Mouse (Mus musculus): ENCODE measurements around the gene Rbbp4. TPM values are rescaled to one million over a fixed set of nuclear protein-coding genes. Genes with fewer than 3 reads are reported as not detected.

Gene Rbbp4
- total and polyA plus RNA-seq, 3 experiments: 50.9 to 127 TPM; not detected in 1

DNA sequence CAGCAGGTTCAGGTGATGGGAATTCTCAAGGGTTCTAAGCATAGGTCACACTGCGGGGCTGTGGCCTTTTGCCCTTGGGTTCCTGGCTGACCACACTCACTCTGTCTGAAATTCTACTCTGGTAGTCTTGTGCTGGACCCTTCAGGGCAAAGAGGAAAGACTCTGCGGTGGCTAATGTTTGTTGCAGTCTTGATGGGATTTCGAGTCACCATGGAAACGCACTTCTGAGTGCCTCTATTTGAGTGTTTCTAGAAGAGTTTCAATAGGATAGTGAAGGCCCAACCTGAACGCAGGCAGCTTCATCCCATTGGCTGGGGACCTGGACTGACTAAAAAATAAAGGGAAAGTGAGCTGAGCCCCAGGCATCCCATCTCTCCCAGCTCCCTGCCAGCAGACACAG lies 68.3 kb downstream of the Rbbp4 start:
- Histone ChIP-seq H3K79me2 (ENCODE audit: control insufficient read depth, insufficient read depth, low read length, poor library complexity) (no peaks in the 10 kb centered on the region), H3K27ac (ENCODE audit: control insufficient read depth, low read depth, low read length) (no peak overlapping the region), H3K9ac (ENCODE audit: control insufficient read depth, low read depth, low read length, poor library complexity, severe bottlenecking) (no peak overlapping the region), H3K4me1 (ENCODE audit: control insufficient read depth in 1 of 2, insufficient read depth in 2 of 2, low read length in 2 of 2) (peaks cover 5 to 20% of the 10 kb centered on the region in 2 experiments; a peak in 3 of 4 replicates), H3K36me3 (ENCODE audit: control insufficient read depth in 1 of 2, insufficient read depth in 2 of 2, low read length in 2 of 2) (peaks cover 0 to 5% of the 10 kb centered on the region in 2 experiments; a peak in 2 of 4 replicates), H3K27me3 (ENCODE audit: control insufficient read depth in 1 of 2, insufficient read depth in 2 of 2, low read length in 2 of 2) (no peaks in the 10 kb centered on the region), H3K9me3 (replicated peaks; ENCODE audit: insufficient read depth, low read length) (no peaks in the 10 kb centered on the region), H3K4me3 (ENCODE audit: control insufficient read depth in 1 of 2, insufficient read depth in 1 of 2, low read depth in 2 of 2, low read length in 2 of 2) (no peak overlapping the region)
- TF ChIP-seq USF2 (IDR thresholded peaks at IDR 0.05; ENCODE audit: borderline replicate concordance in 1 of 2, insufficient read depth in 1 of 2, low read depth in 1 of 2, low read length in 2 of 2) (no peak), JUND (IDR thresholded peaks at IDR 0.05; ENCODE audit: low read depth, low read length) (no peak), KAT2A (conservative IDR thresholded peaks at IDR 0.05; ENCODE audit: low read depth, low read length) (no peak), MYB (IDR thresholded peaks at IDR 0.05; ENCODE audit: low read depth, low read length) (no peak), ZC3H11A (IDR thresholded peaks at IDR 0.05; ENCODE audit: low read depth, low read length) (no peak), SMC3 (IDR thresholded peaks at IDR 0.05; ENCODE audit: low read depth, low read length) (no peak), HCFC1 (IDR thresholded peaks at IDR 0.05; ENCODE audit: low read depth, low read length) (no peak), MAFK (IDR thresholded peaks at IDR 0.05; ENCODE audit: borderline replicate concordance, low read depth, low read length) (no peak), RCOR1 (IDR thresholded peaks at IDR 0.05; ENCODE audit: low read depth, low read length) (no peak), ELF1 (IDR thresholded peaks at IDR 0.05; ENCODE audit: low read depth, low read length) (no peak)
- no peak for DNase-seq (ENCODE audit: low read depth, low spot score)

DNA sequence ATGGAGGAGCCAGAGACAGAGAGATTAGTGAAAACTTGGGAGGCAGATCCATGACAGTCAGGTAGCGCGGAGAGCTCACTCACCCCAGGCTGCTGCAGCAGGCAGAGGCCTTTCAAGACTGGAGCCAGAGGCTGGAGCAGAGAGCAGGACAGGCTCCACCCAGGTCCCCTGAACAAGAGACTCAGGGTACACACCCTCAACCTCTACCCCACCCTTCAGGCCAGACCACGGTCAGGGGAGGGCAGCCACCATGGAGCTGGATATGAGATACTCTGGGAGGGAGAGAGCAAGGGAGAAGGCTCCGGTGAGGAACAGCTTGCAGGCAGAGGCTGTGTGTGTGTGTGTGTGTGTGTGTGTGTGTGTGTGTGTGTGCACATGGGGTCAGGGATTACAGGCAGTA lies 69.0 kb downstream of the Rbbp4 start:
- Histone ChIP-seq H3K4me3 (ENCODE audit: control insufficient read depth in 1 of 2, insufficient read depth in 1 of 2, low read depth in 2 of 2, low read length in 2 of 2) (no peak overlapping the region), H3K79me2 (ENCODE audit: control insufficient read depth, insufficient read depth, low read length, poor library complexity) (no peaks in the 10 kb centered on the region), H3K27me3 (ENCODE audit: control insufficient read depth in 1 of 2, insufficient read depth in 2 of 2, low read length in 2 of 2) (no peaks in the 10 kb centered on the region), H3K36me3 (ENCODE audit: control insufficient read depth in 1 of 2, insufficient read depth in 2 of 2, low read length in 2 of 2) (peaks cover 0 to 5% of the 10 kb centered on the region in 2 experiments; a peak in 2 of 4 replicates), H3K27ac (ENCODE audit: control insufficient read depth, low read depth, low read length) (no peak overlapping the region), H3K9ac (ENCODE audit: control insufficient read depth, low read depth, low read length, poor library complexity, severe bottlenecking) (no peak overlapping the region), H3K9me3 (replicated peaks; ENCODE audit: insufficient read depth, low read length) (no peaks in the 10 kb centered on the region), H3K4me1 (ENCODE audit: control insufficient read depth in 1 of 2, insufficient read depth in 2 of 2, low read length in 2 of 2) (peaks cover 5 to 15% of the 10 kb centered on the region in 2 experiments; a peak in 3 of 4 replicates)
- TF ChIP-seq GABPA (IDR thresholded peaks at IDR 0.05; ENCODE audit: low read depth, low read length) (no peak), USF2 (IDR thresholded peaks at IDR 0.05; ENCODE audit: borderline replicate concordance in 1 of 2, insufficient read depth in 1 of 2, low read depth in 1 of 2, low read length in 2 of 2) (no peak), ETS1 (IDR thresholded peaks at IDR 0.05; ENCODE audit: low read depth, low read length) (no peak), POLR2AphosphoS2 (IDR thresholded peaks at IDR 0.05; ENCODE audit: low read length) (no peak), SIN3A (IDR thresholded peaks at IDR 0.05; ENCODE audit: low read length) (no peak), NRF1 (IDR thresholded peaks at IDR 0.05; ENCODE audit: insufficient read depth, low read depth, low read length, poor library complexity, severe bottlenecking) (no peak), NELFE (IDR thresholded peaks at IDR 0.05; ENCODE audit: low read depth, low read length) (no peak), JUND (IDR thresholded peaks at IDR 0.05; ENCODE audit: low read depth, low read length) (no peak), UBTF (IDR thresholded peaks at IDR 0.05; ENCODE audit: borderline replicate concordance, insufficient read depth, low read depth, low read length) (no peak), MAFK (IDR thresholded peaks at IDR 0.05; ENCODE audit: borderline replicate concordance, low read depth, low read length) (no peak), TBP (IDR thresholded peaks at IDR 0.05; ENCODE audit: low read depth, low read length) (no peak), ZNF384 (IDR thresholded peaks at IDR 0.05; ENCODE audit: low read depth, low read length) (no peak), MAZ (IDR thresholded peaks at IDR 0.05; ENCODE audit: low read depth, low read length) (no peak)
- no peak for DNase-seq (ENCODE audit: low read depth, low spot score)

All from MEL (cell line).